Mouse (Mus musculus) mouse trophoblast stem cell (cell line): Measurements from ENCODE around the gene Bnipl.
"Not testable (repeated sequence)": the region's sequence is repeated elsewhere in the genome, so short reads cannot be mapped to it uniquely, and the experiment has no call there.

Experiments used
- in situ Hi-C, 2 experiments: fragments of 300-500 bp; cut with MseI, MboI; formaldehyde crosslinking; loops; 2 replicates in 1 of 2; 3 replicates in 1 of 2; pipeline ENCODE4 v1.15.1; 2025

Bnipl gene

GRCm38 (mm10) chr3:95212889-95213608 is 37.9 kb downstream of the Bnipl start:
- in situ Hi-C loops, result not testable (repeated sequence)

- in situ Hi-C loops, result no loop called here
Observed at GRCm38 (mm10) chr3:95210585-95210984, 40.4 kb downstream of the Bnipl start.

- in situ Hi-C loops, result no loop called here
Observed at GRCm38 (mm10) chr3:95208286-95208685, 42.7 kb downstream of the Bnipl start.

- in situ Hi-C loops, result no loop called here
Observed at GRCm38 (mm10) chr3:95203880-95204279, 47.1 kb downstream of the Bnipl start.

- in situ Hi-C loops, result no loop called here
Observed at GRCm38 (mm10) chr3:95200562-95200961, 50.4 kb downstream of the Bnipl start.

GRCm38 (mm10) chr3:95200132-95200531 is 50.9 kb downstream of the Bnipl start:
- in situ Hi-C loops, result no loop called here

GRCm38 (mm10) chr3:95199101-95199500 is 51.9 kb downstream of the Bnipl start:
- in situ Hi-C loops, result no loop called here

- in situ Hi-C loops, result no loop called here
Observed at GRCm38 (mm10) chr3:95195772-95196171, 55.2 kb downstream of the Bnipl start.

- in situ Hi-C loops, result no loop called here
Observed at GRCm38 (mm10) chr3:95194721-95195135, 56.3 kb downstream of the Bnipl start.
